Mouse (Mus musculus): Measurements from ENCODE around the gene Atg16l2.

Gene Atg16l2

DNA sequence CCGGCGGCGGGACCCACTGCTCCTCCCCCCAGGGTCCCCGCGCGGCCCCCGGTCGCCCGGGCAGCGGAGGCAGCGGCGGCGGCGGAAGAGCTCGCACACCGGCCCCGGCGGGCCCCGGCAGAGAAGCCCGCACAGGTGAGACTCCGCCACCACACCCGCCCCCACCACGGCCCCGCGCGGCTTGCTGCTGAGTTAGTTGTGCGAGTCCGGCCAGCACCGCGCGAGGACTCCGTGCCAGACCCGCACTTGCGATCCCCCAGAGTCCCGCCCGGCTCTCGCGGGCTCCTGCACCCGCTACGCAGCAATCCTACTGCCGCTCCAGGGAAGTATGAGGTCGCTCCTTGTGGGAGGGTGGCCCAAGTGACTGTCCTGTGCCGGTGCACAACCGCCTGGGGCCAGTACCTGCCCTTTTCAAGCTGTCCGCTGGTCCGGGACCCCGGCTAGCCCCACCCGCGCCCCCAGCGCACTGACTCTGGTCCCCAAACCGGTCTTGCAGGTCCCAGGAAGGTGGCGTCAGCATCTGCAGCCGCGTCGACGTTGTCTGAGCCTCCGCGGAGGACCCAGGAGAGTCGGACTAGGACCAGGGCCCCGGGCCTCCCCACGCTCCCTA, 19.3 kb upstream of the Atg16l2 start:
- no peak for DNase-seq (ENCODE audit: low spot score)

GRCm38 (mm10) chr7:101320399-101321217, 18.6 kb upstream of the Atg16l2 start:
- DNase-seq (ENCODE audit: low spot score) = no peak

DNA sequence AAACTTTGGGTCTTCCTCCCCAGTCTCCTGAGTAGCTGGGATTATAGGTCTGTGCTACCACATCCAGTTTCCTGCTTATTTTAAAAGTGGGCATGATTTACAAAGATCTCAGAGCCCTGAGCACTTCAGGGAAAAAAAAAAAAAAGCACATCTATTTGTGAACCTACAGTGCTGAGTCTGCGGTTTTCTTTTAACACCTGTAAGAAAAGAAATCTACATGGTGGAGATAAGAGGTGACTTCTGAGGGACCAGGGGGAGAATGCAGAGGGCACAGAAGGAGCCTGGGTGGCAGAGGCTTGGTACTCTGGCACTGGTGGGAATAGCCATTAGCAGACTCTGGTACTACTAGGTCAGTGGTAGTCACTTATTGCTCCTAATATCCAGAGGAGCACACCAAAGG, 17.7 kb upstream of the Atg16l2 start:
- DNase-seq (ENCODE audit: low spot score) = no peak

DNA sequence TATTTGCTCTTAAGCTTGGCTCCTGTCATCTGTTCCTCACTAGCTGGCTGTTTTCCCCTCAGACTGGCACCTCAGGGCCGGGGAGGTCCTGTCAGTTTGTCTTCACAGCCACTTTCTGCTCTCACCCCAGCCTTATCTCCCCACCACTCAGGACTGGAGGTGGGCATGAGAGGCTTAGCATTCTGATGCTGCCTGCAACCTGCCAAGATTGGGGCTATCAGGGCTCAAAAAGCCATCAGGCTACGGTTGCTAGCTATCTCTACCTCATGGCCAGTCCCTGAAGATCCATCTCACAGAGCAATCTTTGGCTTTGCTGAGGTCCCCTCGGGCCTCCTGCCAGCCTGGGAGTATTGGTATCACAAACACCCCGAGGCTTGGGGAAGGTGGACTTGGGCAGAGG, 16.8 kb upstream of the Atg16l2 start:
- no peak for DNase-seq (ENCODE audit: low spot score)

DNA sequence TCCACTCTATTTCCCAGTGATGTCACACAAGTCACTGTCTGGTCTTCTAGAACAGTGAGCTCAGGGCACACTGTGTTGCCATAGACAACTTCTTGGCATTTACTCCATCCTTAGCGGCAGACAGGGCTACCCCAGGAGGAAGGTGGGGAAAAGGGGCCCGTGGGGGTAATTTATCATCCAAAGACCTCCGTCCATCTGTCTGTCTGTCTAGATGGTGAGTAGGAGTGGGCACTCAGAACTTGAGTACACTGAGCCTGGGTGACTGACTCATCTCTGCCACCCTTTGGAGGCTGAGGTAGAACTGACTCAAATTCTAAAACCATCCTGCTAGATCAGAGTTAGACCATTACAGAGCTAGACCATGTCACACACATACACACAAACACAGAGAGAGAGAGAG, 15.0 kb upstream of the Atg16l2 start, which contains the start of gene Stard10:
Gene Stard10, plus strand, starts transcription at position 73 of the 400 bp plus-strand sequence.
- no peak for DNase-seq (ENCODE audit: low spot score)

- no peak for DNase-seq (ENCODE audit: low spot score)
These were observed 14.5 kb upstream of the Atg16l2 start for GRCm38 (mm10) chr7:101316591-101317001.

GRCm38 (mm10) chr7:101315699-101316098, 13.6 kb upstream of the Atg16l2 start:
- DNase-seq (ENCODE audit: low spot score) = no peak

DNA sequence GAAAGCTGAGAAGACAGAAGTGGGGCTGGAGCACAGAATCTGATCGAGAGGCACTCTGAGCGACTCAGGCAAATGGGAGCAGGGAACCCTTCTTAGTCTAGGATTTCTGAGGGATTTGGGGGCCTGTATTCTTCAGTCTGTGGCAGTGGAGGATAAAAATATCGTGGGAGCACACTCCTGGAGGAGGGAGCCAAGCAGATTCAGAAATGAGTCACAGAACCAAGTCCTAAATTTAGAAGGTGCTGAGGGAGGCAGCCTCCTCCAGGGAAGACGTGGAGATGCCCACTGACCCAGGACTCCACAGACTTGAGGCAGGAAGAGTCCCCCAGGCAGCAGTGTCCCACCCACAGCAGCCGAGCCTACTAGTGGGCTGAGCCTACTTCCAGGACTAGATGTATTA, 12.3 kb upstream of the Atg16l2 start:
- DNase-seq (ENCODE audit: low spot score) = no peak

GRCm38 (mm10) chr7:101313033-101313432, 11.0 kb upstream of the Atg16l2 start:
- no peak for DNase-seq (ENCODE audit: low spot score)

GRCm38 (mm10) chr7:101311061-101311460, 9.0 kb upstream of the Atg16l2 start:
- DNase-seq (ENCODE audit: low spot score) = no peak

GRCm38 (mm10) chr7:101310327-101311028, 8.4 kb upstream of the Atg16l2 start:
- DNase-seq (ENCODE audit: low spot score) = peak; percentile 95

- no peak for DNase-seq (ENCODE audit: low spot score)
These were observed 7.9 kb upstream of the Atg16l2 start for GRCm38 (mm10) chr7:101309985-101310326.

GRCm38 (mm10) chr7:101306841-101307240, 4.8 kb upstream of the Atg16l2 start:
- no peak for DNase-seq (ENCODE audit: low spot score)

DNA sequence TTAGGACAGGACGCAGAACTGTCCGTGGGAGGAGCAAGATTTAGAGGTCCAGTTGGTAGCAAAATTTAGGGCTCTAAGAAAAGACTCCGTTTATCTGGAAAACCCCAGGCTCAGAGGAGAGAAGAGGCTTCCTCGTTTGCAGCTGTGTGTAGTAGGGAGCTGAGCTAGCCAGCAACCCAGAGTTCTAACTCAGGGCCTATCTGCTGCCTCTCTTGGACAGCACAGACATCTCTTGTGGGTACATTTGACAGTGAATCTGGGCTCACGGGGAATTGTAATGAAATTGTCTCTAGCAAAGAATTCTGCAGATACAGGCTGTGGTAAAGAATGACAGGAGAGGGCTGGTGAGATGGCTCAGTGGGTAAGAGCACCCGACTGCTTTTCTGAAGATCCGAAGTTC, 640 bp upstream of the Atg16l2 start:
- no peak for DNase-seq (ENCODE audit: low spot score)

DNA sequence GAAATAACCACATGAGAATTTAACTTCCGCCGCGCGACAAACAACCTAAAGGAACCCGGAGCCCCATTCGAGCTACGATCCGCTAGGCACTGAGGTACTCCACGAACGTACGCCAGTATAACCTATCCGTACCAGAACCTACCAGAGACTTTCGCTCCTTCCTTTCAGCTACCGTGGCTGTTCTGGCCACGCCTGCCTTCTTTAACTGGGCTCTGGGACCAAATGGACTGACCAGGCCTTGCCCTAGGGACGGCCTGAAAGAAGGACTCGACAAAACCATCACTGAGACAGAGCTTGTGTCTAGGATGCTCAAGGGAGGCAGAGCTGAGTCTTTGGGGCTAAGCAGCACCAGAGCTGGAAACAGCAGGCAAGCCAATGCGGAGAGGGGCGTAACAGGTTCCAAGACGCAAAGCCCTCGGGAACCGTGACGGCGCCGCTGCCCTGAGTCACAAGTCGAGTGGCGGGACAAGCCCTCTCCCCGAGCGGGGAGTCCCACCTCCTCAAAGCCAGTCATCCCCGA, 630 bp downstream of the Atg16l2 start:
- DNase-seq (ENCODE audit: low spot score) = no peak

DNA sequence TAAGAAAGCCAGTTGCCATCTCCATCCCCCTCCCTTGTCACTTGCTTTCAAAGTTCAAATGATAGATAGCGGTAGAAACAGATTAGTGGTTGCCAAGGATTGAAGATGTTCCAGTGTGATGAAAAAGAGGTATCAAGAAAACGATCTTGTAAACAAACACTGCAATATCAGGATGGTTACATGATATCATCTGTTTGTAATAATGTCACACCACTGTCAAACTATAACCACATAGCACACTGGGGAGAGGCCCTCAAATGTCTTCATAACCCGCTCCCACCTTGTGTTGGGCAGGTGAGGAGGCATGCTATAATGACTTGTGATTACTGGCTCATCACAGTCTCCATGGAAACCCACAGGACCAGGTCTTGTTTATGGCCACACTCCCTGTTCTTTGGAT, 3.7 kb downstream of the Atg16l2 start:
- DNase-seq (ENCODE audit: low spot score) = no peak

- no peak for DNase-seq (ENCODE audit: low spot score)
These were observed 5.0 kb downstream of the Atg16l2 start for GRCm38 (mm10) chr7:101297023-101297405.

GRCm38 (mm10) chr7:101296252-101297022, 5.6 kb downstream of the Atg16l2 start:
- peak; percentile 63 for DNase-seq (ENCODE audit: low spot score)

GRCm38 (mm10) chr7:101295438-101295837, 6.6 kb downstream of the Atg16l2 start:
- no peak for DNase-seq (ENCODE audit: low spot score)

DNA sequence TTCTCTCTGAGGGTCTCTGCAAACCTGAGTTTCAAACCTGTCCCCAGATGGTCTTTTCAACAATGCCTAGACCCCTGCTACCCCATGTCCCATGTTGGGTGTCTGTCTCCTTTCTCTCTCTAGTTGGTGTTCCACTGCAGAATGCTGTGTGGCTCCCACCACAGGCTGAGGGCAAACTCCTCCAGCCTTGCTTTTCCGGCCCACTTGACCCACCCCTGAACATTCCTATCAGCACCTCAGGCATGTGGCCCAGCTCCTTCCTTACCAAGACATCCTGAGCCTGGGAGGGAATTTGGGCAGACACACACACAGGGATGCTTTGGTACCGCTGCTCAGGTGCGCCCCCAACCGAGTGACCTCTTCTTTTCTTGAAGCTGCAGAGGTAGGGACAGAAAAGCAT, 8.4 kb downstream of the Atg16l2 start:
- DNase-seq (ENCODE audit: low spot score) = no peak

- no peak for DNase-seq (ENCODE audit: low spot score)
These were observed 8.9 kb downstream of the Atg16l2 start for GRCm38 (mm10) chr7:101293138-101293537.

GRCm38 (mm10) chr7:101292696-101293095, 9.4 kb downstream of the Atg16l2 start:
- no peak for DNase-seq (ENCODE audit: low spot score)

Data from ovary, adult 18-20 months (tissue).